Comparison of ENCODE assay signal across 14 mouse cellular contexts in genomic region chr2:45225364-45226044, GRCm38 (mm10).
DNase-seq lines count a peak whose midpoint lies in the region; ATAC-seq and TF ChIP-seq lines count a peak whose summit lies in the region.
"Had no signal": no experiment of that assay in that cellular context is flagged by ENCODE, and none has a peak within 500 bp of the region (broad histone marks: within the 10 kb centered on the region; RNA-seq: fewer than 3 reads in every experiment).

No protein-coding gene starts in this region.

- no peak for TF ChIP-seq CTCF in forebrain, postnatal 0 days (IDR thresholded peaks at IDR 0.05; ENCODE audit: low read depth)

- no peaks in the 10 kb centered on the region for H3K36me3 ChIP-seq in embryonic facial prominence, embryonic 10.5 days (replicated peaks)
- H3K36me3 ChIP-seq in forebrain, postnatal 0 days (ENCODE audit: insufficient read depth), result no peaks in the 10 kb centered on the region
- no peaks in the 10 kb centered on the region for H3K36me3 ChIP-seq in midbrain, embryonic 12.5 days

- WGBS in embryonic facial prominence, embryonic 10.5 days, result 17% methylated on average over 9 of the region's 9 CpGs
- 18% methylated on average over 9 of the region's 9 CpGs for WGBS in forebrain, postnatal 0 days
- WGBS in midbrain, embryonic 12.5 days, result 6% methylated on average over 9 of the region's 9 CpGs

- no peak overlapping the region for H3K4me3 ChIP-seq in embryonic facial prominence, embryonic 10.5 days
- no peak overlapping the region for H3K4me3 ChIP-seq in forebrain, postnatal 0 days (ENCODE audit: low read depth, low read length)
- no peak overlapping the region for H3K4me3 ChIP-seq in midbrain, embryonic 12.5 days
- H3K4me3 ChIP-seq: gastrocnemius, adult 2 months; myocyte had no signal

- H3K9ac ChIP-seq in forebrain, postnatal 0 days, result no peak overlapping the region
- no peak overlapping the region for H3K9ac ChIP-seq in midbrain, embryonic 12.5 days (replicated peaks)

- no peak overlapping the region for H3K4me2 ChIP-seq in forebrain, postnatal 0 days (ENCODE audit: low read depth)
- peak overlapping the region; percentile 28 for H3K4me2 ChIP-seq in midbrain, embryonic 12.5 days (replicated peaks)

- peak; percentile 57 for DNase-seq in embryonic facial prominence, embryonic 10.5 days (ENCODE audit: low spot score)
- DNase-seq in forebrain, postnatal 0 days, result no peak
- peak; percentile 55 for DNase-seq in retina, postnatal 1 day
- DNase-seq in kidney, postnatal 36 days, result no peak
- DNase-seq in natural killer cell, adult 2 months (ENCODE audit: low spot score in 2 of 2), result no peak
- DNase-seq in cerebellum, adult 9-10 months, result no peak
- DNase-seq: gastrocnemius, adult 2 months; liver; lung, postnatal 10 days; right cerebral cortex, postnatal 25 days had no signal

- peak; percentile 82 for ATAC-seq in forebrain, postnatal 0 days
- peak; percentile 94 for ATAC-seq in midbrain, embryonic 12.5 days (ENCODE audit: low FRiP score, low read depth)
- ATAC-seq: activated CD4-positive, CD25-positive, alpha-beta regulatory T cell, adult 4 months; intestine, postnatal 0 days had no signal

- H3K27me3 ChIP-seq in embryonic facial prominence, embryonic 10.5 days (replicated peaks; ENCODE audit: low read depth, poor library complexity, severe bottlenecking), result peaks cover 4% of the 10 kb centered on the region
- no peaks in the 10 kb centered on the region for H3K27me3 ChIP-seq in forebrain, postnatal 0 days (ENCODE audit: insufficient read depth, low read length)
- H3K27me3 ChIP-seq in midbrain, embryonic 12.5 days, result no peaks in the 10 kb centered on the region

- H3K9me3 ChIP-seq in embryonic facial prominence, embryonic 10.5 days, result no peaks in the 10 kb centered on the region
- no peaks in the 10 kb centered on the region for H3K9me3 ChIP-seq in forebrain, postnatal 0 days (ENCODE audit: low read length)
- H3K9me3 ChIP-seq in midbrain, embryonic 12.5 days, result no peaks in the 10 kb centered on the region

- H3K27ac ChIP-seq in embryonic facial prominence, embryonic 10.5 days (replicated peaks), result peak overlapping the region; percentile 68
- H3K27ac ChIP-seq in forebrain, postnatal 0 days (ENCODE audit: low read depth, low read length), result no peak overlapping the region
- H3K27ac ChIP-seq in midbrain, embryonic 12.5 days (replicated peaks), result peak overlapping the region; percentile 90
- H3K27ac ChIP-seq: gastrocnemius, adult 2 months had no signal

- H3K4me1 ChIP-seq in embryonic facial prominence, embryonic 10.5 days, result peaks cover 40% of the 10 kb centered on the region
- peaks cover 4% of the 10 kb centered on the region for H3K4me1 ChIP-seq in forebrain, postnatal 0 days (ENCODE audit: insufficient read depth)
- H3K4me1 ChIP-seq in midbrain, embryonic 12.5 days, result peaks cover 32% of the 10 kb centered on the region

Comparison
In these comparisons a context has a peak if more than half of its experiments do, and no peak if none do; other contexts are left out.
1. DNase-seq: peak in embryonic facial prominence, embryonic 10.5 days (single experiment) and retina, postnatal 1 day (single experiment); none in forebrain, postnatal 0 days (single experiment), kidney, postnatal 36 days (0 of 2), natural killer cell, adult 2 months (0 of 2) and cerebellum, adult 9-10 months (single experiment).